12 mouse cellular contexts compared by ENCODE assay signal in the genomic region with DNA sequence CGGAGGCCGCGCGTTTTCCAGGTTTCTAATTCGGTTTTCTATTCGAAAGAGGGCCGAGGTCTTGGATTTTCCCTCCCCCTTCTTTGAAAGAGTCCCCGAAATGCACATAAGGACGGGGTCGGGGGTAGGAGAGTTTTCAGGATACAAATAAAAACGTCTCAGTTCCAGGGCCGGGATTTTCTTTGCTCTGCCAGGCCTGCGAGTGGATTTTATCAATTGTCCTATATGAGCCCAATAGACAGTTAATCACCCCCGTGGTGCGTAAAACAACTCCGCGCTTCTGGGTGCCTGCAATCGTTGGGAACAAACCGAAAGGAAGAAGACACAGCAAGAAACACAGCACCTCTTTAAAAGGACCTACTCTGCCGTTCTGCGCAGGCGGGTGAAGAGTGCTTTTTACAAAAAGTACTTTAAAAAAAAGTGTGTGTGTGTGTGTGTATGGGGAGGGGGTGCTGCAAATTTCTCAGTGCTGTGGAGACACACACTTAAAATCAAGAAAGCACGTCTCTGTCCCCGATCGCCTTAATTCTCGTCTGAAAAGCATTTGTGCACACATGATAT. TPM values are rescaled to one million over a fixed set of nuclear protein-coding genes. Genes with fewer than 3 reads are reported as not detected.
DNase-seq lines count a peak whose midpoint lies in the region; ATAC-seq lines count a peak whose summit lies in the region.
"Had no signal": no experiment of that assay in that cellular context is flagged by ENCODE, and none has a peak within 500 bp of the region (broad histone marks: within the 10 kb centered on the region; RNA-seq: fewer than 3 reads in every experiment).

No protein-coding gene starts in this region.

- H3K4me3 ChIP-seq in heart, embryonic 13.5 days = 0 out of 2 replicates have a peak overlapping the region, but pooled peaks have one; percentile 5
- H3K4me3 ChIP-seq in midbrain, embryonic 10.5 days = peak overlapping the region; percentile 55
- no peak overlapping the region; the same call in 1 of the 2 replicates for H3K4me3 ChIP-seq in midbrain, embryonic 16.5 days (ENCODE audit: low read depth, low read length)
- H3K4me3 ChIP-seq in hindbrain, embryonic 15.5 days = peak overlapping the region; percentile 39
- peak overlapping the region; percentile 53 for H3K4me3 ChIP-seq in neural tube, embryonic 13.5 days
- H3K4me3 ChIP-seq: forebrain, embryonic 15.5 days had no signal

- ATAC-seq in heart, embryonic 13.5 days (ENCODE audit: extremely low read depth, insufficient number of reproducible peaks, low FRiP score, low TSS enrichment) = no peak
- no peak for ATAC-seq in midbrain, embryonic 16.5 days
- no peak for ATAC-seq in hindbrain, embryonic 15.5 days (ENCODE audit: low FRiP score, low read depth)
- ATAC-seq in neural tube, embryonic 13.5 days (ENCODE audit: low read depth) = no peak
- ATAC-seq: forebrain, embryonic 15.5 days had no signal

- 1% methylated on average over 26 of the region's 26 CpGs for WGBS in heart, embryonic 13.5 days
- under 1% methylated on average over 26 of the region's 26 CpGs for WGBS in midbrain, embryonic 10.5 days
- 1% methylated on average over 26 of the region's 26 CpGs for WGBS in midbrain, embryonic 16.5 days
- WGBS in hindbrain, embryonic 15.5 days = 2% methylated on average over 26 of the region's 26 CpGs
- WGBS in neural tube, embryonic 13.5 days = 2% methylated on average over 26 of the region's 26 CpGs

- no peak overlapping the region for H3K27ac ChIP-seq in heart, embryonic 13.5 days (replicated peaks)
- peak overlapping the region; percentile 70 for H3K27ac ChIP-seq in midbrain, embryonic 10.5 days (replicated peaks)
- H3K27ac ChIP-seq in midbrain, embryonic 16.5 days (ENCODE audit: low read length) = no peak overlapping the region
- H3K27ac ChIP-seq in hindbrain, embryonic 15.5 days (replicated peaks) = peak overlapping the region; percentile 65
- peak overlapping the region; percentile 95 for H3K27ac ChIP-seq in neural tube, embryonic 13.5 days (replicated peaks)
- H3K27ac ChIP-seq: forebrain, embryonic 15.5 days had no signal

- no peak overlapping the region for H3K4me2 ChIP-seq in heart, embryonic 13.5 days
- no peak overlapping the region for H3K4me2 ChIP-seq in midbrain, embryonic 16.5 days (ENCODE audit: low read length)
- peak overlapping the region; percentile 53 for H3K4me2 ChIP-seq in hindbrain, embryonic 15.5 days
- H3K4me2 ChIP-seq in neural tube, embryonic 13.5 days = peak overlapping the region; percentile 62
- H3K4me2 ChIP-seq: forebrain, embryonic 15.5 days had no signal

- intact Hi-C loops in heart, postnatal 14 days (cut with DNase I) = no loop called here

- no peak overlapping the region for H3K9ac ChIP-seq in heart, embryonic 13.5 days
- H3K9ac ChIP-seq in midbrain, embryonic 16.5 days (ENCODE audit: low read depth, low read length) = no peak overlapping the region
- H3K9ac ChIP-seq in hindbrain, embryonic 15.5 days = 0 out of 2 replicates have a peak overlapping the region, but pooled peaks have one; percentile 34
- peak overlapping the region; percentile 86 for H3K9ac ChIP-seq in neural tube, embryonic 13.5 days
- H3K9ac ChIP-seq: forebrain, embryonic 15.5 days had no signal

- H3K9me3 ChIP-seq in heart, embryonic 13.5 days = no peaks in the 10 kb centered on the region
- H3K9me3 ChIP-seq in midbrain, embryonic 10.5 days (replicated peaks) = no peaks in the 10 kb centered on the region
- no peaks in the 10 kb centered on the region for H3K9me3 ChIP-seq in midbrain, embryonic 16.5 days (replicated peaks; ENCODE audit: control insufficient read depth, low read length, poor library complexity, severe bottlenecking)
- no peaks in the 10 kb centered on the region for H3K9me3 ChIP-seq in hindbrain, embryonic 15.5 days
- H3K9me3 ChIP-seq in neural tube, embryonic 13.5 days = no peaks in the 10 kb centered on the region
- H3K9me3 ChIP-seq: forebrain, embryonic 15.5 days had no signal

- DNase-seq in heart, postnatal 14 days = no peak
- DNase-seq in midbrain, embryonic 10.5 days (ENCODE audit: low spot score) = peak; percentile 45
- no peak for DNase-seq in ovary, adult 18-20 months (ENCODE audit: low spot score)
- no peak for DNase-seq in layer of hippocampus, adult 9-11 months
- DNase-seq: B cell, adult 2 months; heart, postnatal 4 days; thymus, adult 2 months had no signal

- H3K36me3 ChIP-seq in heart, embryonic 13.5 days = no peaks in the 10 kb centered on the region
- peaks cover 2% of the 10 kb centered on the region; the same call in 1 of the 2 replicates for H3K36me3 ChIP-seq in midbrain, embryonic 10.5 days
- no peaks in the 10 kb centered on the region for H3K36me3 ChIP-seq in midbrain, embryonic 16.5 days (ENCODE audit: control insufficient read depth, insufficient read depth, low read length)
- H3K36me3 ChIP-seq in hindbrain, embryonic 15.5 days = no peaks in the 10 kb centered on the region
- H3K36me3 ChIP-seq in neural tube, embryonic 13.5 days = no peaks in the 10 kb centered on the region
- H3K36me3 ChIP-seq: forebrain, embryonic 15.5 days had no signal

- H3K4me1 ChIP-seq in heart, embryonic 13.5 days = peaks cover 34% of the 10 kb centered on the region
- peaks cover 87% of the 10 kb centered on the region for H3K4me1 ChIP-seq in midbrain, embryonic 10.5 days
- peaks cover 5% of the 10 kb centered on the region for H3K4me1 ChIP-seq in midbrain, embryonic 16.5 days (ENCODE audit: control insufficient read depth, insufficient read depth, low read length)
- H3K4me1 ChIP-seq in hindbrain, embryonic 15.5 days (replicated peaks) = peaks cover 19% of the 10 kb centered on the region
- peaks cover 50% of the 10 kb centered on the region for H3K4me1 ChIP-seq in neural tube, embryonic 13.5 days (replicated peaks)

- H3K27me3 ChIP-seq in heart, embryonic 13.5 days (replicated peaks) = peaks cover 100% of the 10 kb centered on the region
- peaks cover 100% of the 10 kb centered on the region for H3K27me3 ChIP-seq in midbrain, embryonic 10.5 days (ENCODE audit: low read depth, poor library complexity, severe bottlenecking)
- H3K27me3 ChIP-seq in midbrain, embryonic 16.5 days (ENCODE audit: control insufficient read depth, insufficient read depth, low read depth, low read length) = peaks cover 68% of the 10 kb centered on the region
- peaks cover 84% of the 10 kb centered on the region for H3K27me3 ChIP-seq in hindbrain, embryonic 15.5 days
- peaks cover 100% of the 10 kb centered on the region for H3K27me3 ChIP-seq in neural tube, embryonic 13.5 days

RNA-seq across cellular contexts. Expression of gene Lmx1b, which starts 3.6 kb away (rescaled TPM):
- polyA plus RNA-seq in heart, embryonic 13.5 days (2015; fragmentation: Nextera tagmentation; extraction: Ambion mirVana) = not detected in 2 replicates
- total RNA-seq in heart, postnatal 14 days (2021) = under 1 TPM; 0.05 to 0.38 TPM
- 2.7 and 3.1 TPM in 2 replicates for polyA plus RNA-seq in midbrain, embryonic 10.5 days (2016; fragmentation: Nextera tagmentation; extraction: Ambion mirVana)
- 0.95 and 0.98 TPM in 2 replicates for polyA plus RNA-seq in midbrain, embryonic 16.5 days (2015; fragmentation: Nextera tagmentation; extraction: Ambion mirVana)
- 4.9 and 6.2 TPM in 2 replicates for polyA plus RNA-seq in hindbrain, embryonic 15.5 days (2015; fragmentation: Nextera tagmentation; extraction: Ambion mirVana)
- 9.1 and 11.1 TPM in 2 replicates for polyA plus RNA-seq in neural tube, embryonic 13.5 days (2015; fragmentation: Nextera tagmentation; extraction: Ambion mirVana)

Comparison
In these comparisons a context has a peak if more than half of its experiments do, and no peak if none do; other contexts are left out.
1. H3K27ac ChIP-seq: peak in midbrain, embryonic 10.5 days (single experiment), hindbrain, embryonic 15.5 days (single experiment) and neural tube, embryonic 13.5 days (single experiment); none in heart, embryonic 13.5 days (single experiment) and midbrain, embryonic 16.5 days (single experiment).
2. H3K4me2 ChIP-seq: peak in hindbrain, embryonic 15.5 days (single experiment) and neural tube, embryonic 13.5 days (single experiment); none in heart, embryonic 13.5 days (single experiment) and midbrain, embryonic 16.5 days (single experiment).
3. H3K9ac ChIP-seq: peak in hindbrain, embryonic 15.5 days (single experiment) and neural tube, embryonic 13.5 days (single experiment); none in heart, embryonic 13.5 days (single experiment) and midbrain, embryonic 16.5 days (single experiment).